Mouse (Mus musculus) limb, embryonic 11.5 days (tissue): Measurements from ENCODE around the gene Chsy1. TPM values are rescaled to one million over a fixed set of nuclear protein-coding genes. Genes with fewer than 3 reads are reported as not detected.

Experiments
- ATAC-seq: fragments of 200-750 bp; cut with Nextera tagmentation; 2 replicates; pipeline ENCODE4 v1.8.0; 2017; ENCODE audit warnings: low read depth; ENCODE audit not compliant: insufficient number of reproducible peaks, low FRiP score, low TSS enrichment
- DNase-seq: peaks from one replicate; pipeline ENCODE4 v3.0.0-alpha.2; 2015; ENCODE audit warnings: low spot score
- H3K27ac ChIP-seq: fragments of 300-500 bp; sonication (generic); replicated peaks from 2 replicates; pipeline ENCODE4 v1.5.1; 2014; ENCODE audit warnings: low read depth, mild to moderate bottlenecking, low read length
- H3K27me3 ChIP-seq: fragments of 300-500 bp; sonication (generic); 2 replicates; pipeline ENCODE4 v1.6.1; 2014; ENCODE audit warnings: mild to moderate bottlenecking, low read length, mixed read lengths; ENCODE audit not compliant: control insufficient read depth, insufficient read depth
- H3K36me3 ChIP-seq: fragments of 300-500 bp; sonication (generic); 2 replicates; pipeline ENCODE4 v1.6.1; 2014; ENCODE audit warnings: mild to moderate bottlenecking, low read length, moderate library complexity, mixed read lengths; ENCODE audit not compliant: control insufficient read depth, insufficient read depth
- H3K4me1 ChIP-seq: fragments of 300-500 bp; sonication (generic); 2 replicates; pipeline ENCODE4 v1.6.1; 2014; ENCODE audit warnings: low read length, mixed read lengths; ENCODE audit not compliant: control insufficient read depth, insufficient read depth
- H3K4me2 ChIP-seq: fragments of 300-500 bp; sonication (generic); 2 replicates; pipeline ENCODE4 v1.6.1; 2014; ENCODE audit warnings: low read depth, mild to moderate bottlenecking, moderate library complexity; ENCODE audit not compliant: severe bottlenecking
- H3K4me3 ChIP-seq: fragments of 300-500 bp; sonication (generic); 2 replicates; pipeline ENCODE4 v1.5.1; 2014; ENCODE audit warnings: low read depth, low read length
- H3K9ac ChIP-seq: fragments of 300-500 bp; sonication (generic); 2 replicates; pipeline ENCODE4 v1.6.1; 2014; ENCODE audit warnings: mild to moderate bottlenecking, low read length
- H3K9me3 ChIP-seq: fragments of 300-500 bp; sonication (generic); 2 replicates; pipeline ENCODE4 v1.6.1; 2016; ENCODE audit warnings: low read length; ENCODE audit not compliant: control insufficient read depth
- WGBS: fragments of 180-500 bp; shearing (Covaris S2); extraction: QIAGEN DNeasy Blood & Tissue Kit; methylation state at CpG from one replicate; pipeline ENCODE4 v1.1.7; 2014; 5-methylcytosine and 5-hydroxymethylcytosine counted together
- polyA plus RNA-seq: library from polyadenylated mRNA; unstranded; fragments of >200 nt; fragmentation: Nextera tagmentation; extraction: Ambion mirVana; gene quantifications from 2 replicates; pipeline ENCODE4 v1.2.1, GENCODE M21; 2014

Gene Chsy1
- polyA plus RNA-seq, 1 experiment from 2014 or later, result 27.1 TPM

DNA sequence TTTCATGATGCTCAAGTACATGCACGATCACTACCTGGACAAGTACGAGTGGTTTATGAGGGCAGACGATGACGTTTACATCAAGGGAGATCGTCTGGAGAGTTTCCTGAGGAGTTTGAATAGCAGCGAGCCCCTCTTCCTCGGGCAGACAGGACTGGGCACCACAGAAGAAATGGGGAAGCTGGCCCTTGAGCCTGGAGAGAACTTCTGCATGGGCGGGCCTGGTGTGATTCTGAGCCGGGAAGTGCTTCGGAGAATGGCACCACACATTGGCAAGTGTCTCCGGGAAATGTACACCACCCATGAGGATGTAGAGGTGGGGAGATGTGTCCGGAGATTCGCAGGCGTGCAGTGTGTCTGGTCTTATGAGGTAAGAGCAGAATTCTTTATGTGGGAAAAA, 16.1 kb downstream of the Chsy1 start:
- Histone ChIP-seq H3K27ac (no peak overlapping the region), H3K9ac (no peak overlapping the region), H3K4me2 (no peak overlapping the region), H3K4me3 (no peak overlapping the region), H3K27me3 (no peaks in the 10 kb centered on the region), H3K9me3 (no peaks in the 10 kb centered on the region), H3K4me1 (peaks cover 3% of the 10 kb centered on the region), H3K36me3 (peaks cover 5% of the 10 kb centered on the region)
- WGBS, result 90% methylated on average over 14 of the region's 14 CpGs
- ATAC-seq (no peak), DNase-seq (no peak)

DNA sequence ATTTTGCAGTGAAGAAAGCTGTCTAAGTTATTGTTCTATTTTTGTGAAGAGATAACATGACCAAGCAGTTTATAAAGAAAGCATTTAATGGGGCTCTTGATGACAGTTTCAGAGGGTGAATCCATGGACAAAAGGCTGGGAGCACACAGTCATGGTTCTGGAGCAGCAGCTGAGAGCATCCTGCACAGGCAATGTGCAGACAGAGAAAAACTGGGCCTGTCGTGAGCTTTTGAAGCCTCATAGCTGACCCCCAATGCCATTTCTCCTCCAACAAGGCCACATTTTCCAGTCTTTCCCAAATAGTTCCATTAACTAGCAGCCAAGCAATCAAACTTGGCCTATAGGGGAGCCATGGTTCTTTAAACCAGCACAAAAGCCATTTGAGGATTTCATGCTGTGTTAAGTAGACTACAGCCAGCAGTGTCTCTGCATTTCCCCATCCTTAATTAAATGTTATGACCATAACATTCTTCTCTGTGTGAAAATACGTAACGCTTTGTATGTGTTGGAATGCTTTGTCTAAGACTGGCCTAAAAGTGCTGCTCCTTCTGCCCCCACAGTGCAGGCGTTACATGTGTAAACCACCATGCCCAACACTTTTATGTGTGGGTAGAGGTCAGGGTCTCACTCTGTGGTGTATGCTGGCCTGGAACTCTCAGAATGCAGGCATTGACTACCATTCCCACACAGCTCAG, 18.8 kb downstream of the Chsy1 start:
- WGBS, result 75% methylated on average over 4 of the region's 4 CpGs
- no peaks in the 10 kb centered on the region for H3K27me3 ChIP-seq
- H3K4me3 ChIP-seq, result no peak overlapping the region
- H3K9ac ChIP-seq, result no peak overlapping the region
- no peak overlapping the region for H3K27ac ChIP-seq
- H3K36me3 ChIP-seq, result peaks cover 5% of the 10 kb centered on the region
- no peak overlapping the region for H3K4me2 ChIP-seq
- H3K9me3 ChIP-seq, result no peaks in the 10 kb centered on the region
- DNase-seq (no peak), ATAC-seq (no peak)
- no peaks in the 10 kb centered on the region for H3K4me1 ChIP-seq

DNA sequence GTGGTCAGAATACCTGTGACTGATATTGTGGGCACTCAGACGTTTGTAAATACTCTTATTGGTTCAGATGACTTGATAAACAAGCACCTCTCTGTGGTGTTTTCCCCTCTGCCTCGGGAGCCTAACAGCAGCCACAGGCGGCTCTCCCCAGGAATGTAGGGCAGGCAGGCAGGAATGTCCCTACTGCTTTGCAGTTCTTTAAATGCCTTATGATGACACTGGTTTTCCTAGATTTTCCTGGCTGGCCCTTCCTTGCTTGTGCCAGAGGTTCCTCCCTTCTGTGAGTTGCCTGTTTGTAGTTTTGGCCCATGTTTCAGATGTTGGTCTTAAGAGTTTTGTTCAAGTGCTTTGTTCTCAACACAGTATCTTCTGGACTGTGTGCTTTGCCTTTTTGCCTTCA, 19.5 kb downstream of the Chsy1 start:
- Histone ChIP-seq H3K9me3 (no peaks in the 10 kb centered on the region), H3K27me3 (no peaks in the 10 kb centered on the region), H3K9ac (no peak overlapping the region), H3K36me3 (peaks cover 5% of the 10 kb centered on the region), H3K4me1 (no peaks in the 10 kb centered on the region), H3K27ac (no peak overlapping the region), H3K4me3 (no peak overlapping the region), H3K4me2 (no peak overlapping the region)
- DNase-seq (no peak), ATAC-seq (no peak)
- 59% methylated on average over 3 of the region's 3 CpGs for WGBS

DNA sequence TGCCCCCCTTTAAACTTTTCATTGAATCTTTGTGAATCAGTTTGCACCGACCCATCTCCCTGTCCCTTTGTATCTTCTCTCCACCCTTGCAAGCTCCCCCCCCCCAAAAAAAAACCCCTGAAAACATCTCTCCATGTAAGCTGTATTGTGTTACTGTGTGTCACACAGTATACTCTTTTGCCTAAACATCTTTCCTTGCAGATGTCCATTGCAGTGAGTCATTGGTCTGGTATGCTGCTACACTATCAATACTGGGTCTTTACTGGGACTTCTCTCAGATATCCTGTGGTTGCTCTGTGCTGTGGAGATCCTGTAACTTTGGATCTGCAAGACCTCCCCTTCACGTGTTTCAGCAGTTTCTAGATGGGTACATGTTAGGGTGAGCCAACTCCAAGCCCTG, 21.0 kb downstream of the Chsy1 start:
- WGBS, result 100% methylated on average over 2 of the region's 2 CpGs
- Histone ChIP-seq H3K9ac (no peak overlapping the region), H3K27me3 (no peaks in the 10 kb centered on the region), H3K9me3 (no peaks in the 10 kb centered on the region), H3K27ac (no peak overlapping the region), H3K36me3 (peaks cover 3% of the 10 kb centered on the region), H3K4me1 (peaks cover 3% of the 10 kb centered on the region; the same call in 1 of the 2 replicates), H3K4me3 (no peak overlapping the region), H3K4me2 (no peak overlapping the region)
- ATAC-seq, result no peak
- no peak for DNase-seq

DNA sequence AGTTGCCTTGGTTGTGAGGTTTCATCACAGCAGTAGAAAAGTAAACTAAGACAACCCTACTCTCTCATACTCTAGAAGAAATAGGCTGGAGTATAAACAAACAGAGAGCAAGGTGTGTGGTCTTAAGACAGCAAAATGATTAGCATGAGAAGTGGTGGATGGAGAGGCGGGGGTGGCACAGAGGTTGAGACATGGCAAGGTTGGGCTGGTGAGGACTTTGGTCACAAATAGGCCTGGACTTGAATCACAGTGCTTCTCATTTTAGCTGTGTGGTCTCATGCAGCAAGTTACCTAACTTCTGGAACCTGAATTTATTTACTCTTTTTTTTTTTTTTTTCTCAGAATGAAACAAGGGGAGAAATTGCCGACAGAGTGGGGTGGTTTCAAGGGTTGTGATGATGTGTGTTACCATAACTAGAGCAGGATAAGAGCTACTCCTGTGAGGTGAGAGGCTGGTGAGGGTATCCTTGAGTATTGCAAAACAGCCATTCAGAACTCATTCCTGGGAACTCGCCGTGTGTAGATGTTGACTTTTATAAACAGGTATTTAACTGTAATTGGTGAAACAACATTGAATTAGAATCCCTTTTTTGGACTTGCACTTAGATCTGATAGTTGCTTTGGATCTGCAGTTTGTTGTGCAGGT, 22.6 kb downstream of the Chsy1 start:
- H3K9ac ChIP-seq, result no peak overlapping the region
- H3K4me2 ChIP-seq, result no peak overlapping the region
- H3K27ac ChIP-seq, result no peak overlapping the region
- DNase-seq, result no peak
- no peaks in the 10 kb centered on the region for H3K9me3 ChIP-seq
- no peak overlapping the region for H3K4me3 ChIP-seq
- H3K27me3 ChIP-seq, result no peaks in the 10 kb centered on the region
- H3K4me1 ChIP-seq, result peaks cover 8% of the 10 kb centered on the region
- ATAC-seq, result no peak
- no peaks in the 10 kb centered on the region for H3K36me3 ChIP-seq
- 91% methylated on average over 4 of the region's 4 CpGs for WGBS

DNA sequence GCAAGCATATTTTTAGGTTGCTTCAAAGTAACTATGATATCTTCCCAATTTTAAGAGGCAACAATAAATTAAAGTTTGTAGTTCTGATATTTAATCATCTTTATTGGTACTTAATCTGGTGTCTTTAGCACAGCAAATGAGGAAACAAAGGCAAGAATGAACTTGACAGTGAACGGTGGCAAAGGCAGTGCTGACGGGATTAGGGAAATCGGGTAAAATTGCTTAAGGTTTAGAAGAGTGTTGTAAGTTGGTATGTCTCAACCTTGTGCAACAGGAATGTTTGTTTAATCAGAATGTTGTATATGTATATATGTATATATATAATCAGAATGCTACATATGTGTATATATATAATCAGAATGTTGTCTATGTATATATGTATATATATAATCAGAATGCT, 24.8 kb downstream of the Chsy1 start:
- no peaks in the 10 kb centered on the region for H3K27me3 ChIP-seq
- H3K9ac ChIP-seq, result no peak overlapping the region
- no peak overlapping the region for H3K27ac ChIP-seq
- no peaks in the 10 kb centered on the region for H3K36me3 ChIP-seq
- no peak for ATAC-seq
- no peak for DNase-seq
- no peak overlapping the region for H3K4me3 ChIP-seq
- no peaks in the 10 kb centered on the region for H3K9me3 ChIP-seq
- peaks cover 8% of the 10 kb centered on the region for H3K4me1 ChIP-seq
- H3K4me2 ChIP-seq, result no peak overlapping the region
- WGBS, result 97% methylated on average over 3 of the region's 3 CpGs

DNA sequence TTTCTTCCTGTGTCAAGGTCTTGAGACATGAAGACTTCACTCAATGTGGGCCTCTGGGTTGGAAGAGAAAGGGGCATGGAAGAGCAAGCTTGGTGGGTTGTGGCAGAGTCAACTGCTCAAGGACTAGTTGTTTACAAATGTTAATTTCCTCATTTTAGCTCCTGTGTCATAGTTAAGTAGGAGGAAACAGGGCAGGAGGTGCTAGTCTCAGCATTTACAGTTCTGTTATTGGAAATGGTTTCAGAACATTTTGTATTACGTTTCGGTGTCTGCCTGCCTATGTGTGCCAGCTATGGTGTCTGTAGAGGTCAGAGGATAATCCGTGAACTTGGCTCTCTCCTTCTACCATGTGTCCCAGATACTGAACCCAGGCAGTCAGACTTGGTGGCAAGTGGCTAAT, 26.3 kb downstream of the Chsy1 start:
- no peaks in the 10 kb centered on the region for H3K27me3 ChIP-seq
- H3K4me1 ChIP-seq, result peaks cover 8% of the 10 kb centered on the region
- 91% methylated on average over 3 of the region's 3 CpGs for WGBS
- no peak overlapping the region for H3K4me3 ChIP-seq
- ATAC-seq, result no peak
- no peak overlapping the region for H3K27ac ChIP-seq
- no peak for DNase-seq
- no peaks in the 10 kb centered on the region for H3K9me3 ChIP-seq
- H3K9ac ChIP-seq, result no peak overlapping the region
- 0 out of 2 replicates have a peak, but pooled peaks cover 2% of the 10 kb centered on the region for H3K36me3 ChIP-seq
- no peak overlapping the region for H3K4me2 ChIP-seq

DNA sequence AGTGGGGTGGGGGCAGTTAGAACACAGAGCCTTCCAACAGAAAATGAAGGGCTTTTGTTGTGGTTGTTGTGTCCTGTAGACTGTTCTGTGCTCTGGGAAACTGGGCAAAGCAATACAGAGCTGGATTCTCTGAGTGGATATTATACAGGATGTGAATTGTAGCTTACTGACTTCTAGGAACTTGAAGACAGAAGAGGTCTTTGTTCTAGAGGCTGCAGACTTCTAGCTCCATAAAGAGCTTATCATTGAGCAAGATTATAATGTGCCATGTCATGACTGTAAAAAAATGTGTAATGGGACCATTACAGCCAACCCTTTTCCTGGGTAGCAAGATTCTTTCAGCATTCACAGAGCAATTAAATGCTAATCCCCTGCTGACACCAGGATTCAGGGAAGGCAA, 26.9 kb downstream of the Chsy1 start:
- Histone ChIP-seq H3K4me3 (no peak overlapping the region), H3K4me2 (no peak overlapping the region), H3K36me3 (0 out of 2 replicates have a peak, but pooled peaks cover 2% of the 10 kb centered on the region), H3K4me1 (peaks cover 8% of the 10 kb centered on the region), H3K27me3 (no peaks in the 10 kb centered on the region), H3K9me3 (no peaks in the 10 kb centered on the region), H3K9ac (no peak overlapping the region), H3K27ac (no peak overlapping the region)
- DNase-seq, result no peak
- ATAC-seq, result no peak
